Mouse (Mus musculus): ENCODE results near the gene Lsm4.

GRCm38 (mm10) chr8:70677451-70678080 is 4.5 kb downstream of the Lsm4 start:
- no peak for TF ChIP-seq CTCF (IDR thresholded peaks at IDR 0.05; ENCODE audit: low read depth, low read length)
- no peak for TF ChIP-seq TAL1 (conservative IDR thresholded peaks at IDR 0.05; ENCODE audit: low read depth, low read length)
- TF ChIP-seq GATA1 (IDR thresholded peaks at IDR 0.05; ENCODE audit: borderline replicate concordance, low read length) = no peak
- no peak for TF ChIP-seq GATA2 (IDR thresholded peaks at IDR 0.05; ENCODE audit: borderline replicate concordance, low read depth, low read length)
